Mouse (Mus musculus): ENCODE measurements around the gene Ccnl1. TPM values are rescaled to one million over a fixed set of nuclear protein-coding genes. Genes with fewer than 3 reads are reported as not detected.

Gene Ccnl1
- 46.7 and 64.3 TPM in 2 replicates for polyA plus RNA-seq (2012; rRNA removed)

- no peaks in the 10 kb centered on the region; the same call in 1 of the 2 replicates for H3K4me1 ChIP-seq (ENCODE audit: control insufficient read depth, insufficient read depth, insufficient read length, low read length)
- H3K4me3 ChIP-seq (ENCODE audit: low read depth, low read length): peak within 1 kb of the TSS; percentile 78
- H3K27me3 ChIP-seq (ENCODE audit: control insufficient read depth, insufficient read depth, low read length): no peaks in the 10 kb centered on the region
- under 1% methylated on average over 70 of the region's 70 CpGs for WGBS
- peaks cover 22% of the 10 kb centered on the region for H3K36me3 ChIP-seq (ENCODE audit: control insufficient read depth, insufficient read depth, low read length)
- peak within 1 kb of the TSS; percentile 98 for H3K27ac ChIP-seq (ENCODE audit: insufficient read depth, low read depth, low read length)
- TF ChIP-seq POLR2A (IDR thresholded peaks at IDR 0.05; ENCODE audit: low read depth, low read length): peak; percentile 93
- no peak for TF ChIP-seq CTCF (IDR thresholded peaks at IDR 0.05; ENCODE audit: extremely low read depth, insufficient read length, insufficient replicate concordance, low read depth, low read length)
Observed at GRCm38 (mm10) chr3:65958102-65958839, at the start of gene Ccnl1. Gene Ccnl1 (minus strand): TSS chr3:65958249.

GRCm38 (mm10) chr3:66004989-66005388 is 46.9 kb upstream of the Ccnl1 start:
- WGBS: 71% methylated on average over 4 of the region's 4 CpGs
- TF ChIP-seq CTCF (IDR thresholded peaks at IDR 0.05; ENCODE audit: extremely low read depth, insufficient read length, insufficient replicate concordance, low read depth, low read length) (no peak), POLR2A (IDR thresholded peaks at IDR 0.05; ENCODE audit: low read depth, low read length) (no peak)
- Histone ChIP-seq H3K27ac (ENCODE audit: insufficient read depth, low read depth, low read length) (no peak overlapping the region), H3K4me3 (ENCODE audit: low read depth, low read length) (no peak overlapping the region), H3K27me3 (ENCODE audit: control insufficient read depth, insufficient read depth, low read length) (no peaks in the 10 kb centered on the region), H3K4me1 (ENCODE audit: control insufficient read depth, insufficient read depth, insufficient read length, low read length) (no peaks in the 10 kb centered on the region), H3K36me3 (ENCODE audit: control insufficient read depth, insufficient read depth, low read length) (no peaks in the 10 kb centered on the region)

GRCm38 (mm10) chr3:66004220-66004951 is 46.3 kb upstream of the Ccnl1 start:
- 65% methylated on average over 7 of the region's 7 CpGs for WGBS
- Histone ChIP-seq H3K4me1 (ENCODE audit: control insufficient read depth, insufficient read depth, insufficient read length, low read length) (no peaks in the 10 kb centered on the region), H3K4me3 (ENCODE audit: low read depth, low read length) (no peak overlapping the region)

GRCm38 (mm10) chr3:66000400-66000799 is 42.4 kb upstream of the Ccnl1 start:
- Histone ChIP-seq H3K27ac (ENCODE audit: insufficient read depth, low read depth, low read length) (no peak overlapping the region), H3K4me1 (ENCODE audit: control insufficient read depth, insufficient read depth, insufficient read length, low read length) (no peaks in the 10 kb centered on the region), H3K4me3 (ENCODE audit: low read depth, low read length) (no peak overlapping the region), H3K36me3 (ENCODE audit: control insufficient read depth, insufficient read depth, low read length) (no peaks in the 10 kb centered on the region), H3K27me3 (ENCODE audit: control insufficient read depth, insufficient read depth, low read length) (no peaks in the 10 kb centered on the region)
- 82% methylated on average over 2 of the region's 2 CpGs for WGBS
- TF ChIP-seq CTCF (IDR thresholded peaks at IDR 0.05; ENCODE audit: extremely low read depth, insufficient read length, insufficient replicate concordance, low read depth, low read length): no peak

More at GRCm38 (mm10) chr3:66004220-66004951, 46.3 kb upstream of the Ccnl1 start:
- no peak overlapping the region for H3K27ac ChIP-seq (ENCODE audit: insufficient read depth, low read depth, low read length)
- H3K36me3 ChIP-seq (ENCODE audit: control insufficient read depth, insufficient read depth, low read length): no peaks in the 10 kb centered on the region
- no peak for TF ChIP-seq CTCF (IDR thresholded peaks at IDR 0.05; ENCODE audit: extremely low read depth, insufficient read length, insufficient replicate concordance, low read depth, low read length)
- TF ChIP-seq POLR2A (IDR thresholded peaks at IDR 0.05; ENCODE audit: low read depth, low read length): no peak
- H3K27me3 ChIP-seq (ENCODE audit: control insufficient read depth, insufficient read depth, low read length): no peaks in the 10 kb centered on the region

- no peaks in the 10 kb centered on the region for H3K36me3 ChIP-seq (ENCODE audit: control insufficient read depth, insufficient read depth, low read length)
- H3K27ac ChIP-seq (ENCODE audit: insufficient read depth, low read depth, low read length): no peak overlapping the region
- H3K4me3 ChIP-seq (ENCODE audit: low read depth, low read length): no peak overlapping the region
- TF ChIP-seq POLR2A (IDR thresholded peaks at IDR 0.05; ENCODE audit: low read depth, low read length) (no peak), CTCF (IDR thresholded peaks at IDR 0.05; ENCODE audit: extremely low read depth, insufficient read length, insufficient replicate concordance, low read depth, low read length) (no peak)
- H3K4me1 ChIP-seq (ENCODE audit: control insufficient read depth, insufficient read depth, insufficient read length, low read length): no peaks in the 10 kb centered on the region
- no peaks in the 10 kb centered on the region for H3K27me3 ChIP-seq (ENCODE audit: control insufficient read depth, insufficient read depth, low read length)
- WGBS: 67% methylated on average over 7 of the region's 7 CpGs
Observed at GRCm38 (mm10) chr3:65997360-65998008, 39.4 kb upstream of the Ccnl1 start.

- no peaks in the 10 kb centered on the region for H3K36me3 ChIP-seq (ENCODE audit: control insufficient read depth, insufficient read depth, low read length)
- H3K4me3 ChIP-seq (ENCODE audit: low read depth, low read length): no peak overlapping the region
- H3K27ac ChIP-seq (ENCODE audit: insufficient read depth, low read depth, low read length): no peak overlapping the region
- TF ChIP-seq POLR2A (IDR thresholded peaks at IDR 0.05; ENCODE audit: low read depth, low read length): no peak
- H3K27me3 ChIP-seq (ENCODE audit: control insufficient read depth, insufficient read depth, low read length): no peaks in the 10 kb centered on the region
- WGBS: 65% methylated on average over 11 of the region's 11 CpGs
- no peaks in the 10 kb centered on the region for H3K4me1 ChIP-seq (ENCODE audit: control insufficient read depth, insufficient read depth, insufficient read length, low read length)
Observed at GRCm38 (mm10) chr3:65992395-65993340, 34.6 kb upstream of the Ccnl1 start.

All from small intestine, adult 2 months (tissue).